Mouse (Mus musculus): Measurements from ENCODE around the gene 2310039H08Rik. TPM values are rescaled to one million over a fixed set of nuclear protein-coding genes. Genes with fewer than 3 reads are reported as not detected.

Gene 2310039H08Rik
- 113 and 120 TPM in 2 replicates for polyA plus RNA-seq (2012; rRNA removed)

DNA sequence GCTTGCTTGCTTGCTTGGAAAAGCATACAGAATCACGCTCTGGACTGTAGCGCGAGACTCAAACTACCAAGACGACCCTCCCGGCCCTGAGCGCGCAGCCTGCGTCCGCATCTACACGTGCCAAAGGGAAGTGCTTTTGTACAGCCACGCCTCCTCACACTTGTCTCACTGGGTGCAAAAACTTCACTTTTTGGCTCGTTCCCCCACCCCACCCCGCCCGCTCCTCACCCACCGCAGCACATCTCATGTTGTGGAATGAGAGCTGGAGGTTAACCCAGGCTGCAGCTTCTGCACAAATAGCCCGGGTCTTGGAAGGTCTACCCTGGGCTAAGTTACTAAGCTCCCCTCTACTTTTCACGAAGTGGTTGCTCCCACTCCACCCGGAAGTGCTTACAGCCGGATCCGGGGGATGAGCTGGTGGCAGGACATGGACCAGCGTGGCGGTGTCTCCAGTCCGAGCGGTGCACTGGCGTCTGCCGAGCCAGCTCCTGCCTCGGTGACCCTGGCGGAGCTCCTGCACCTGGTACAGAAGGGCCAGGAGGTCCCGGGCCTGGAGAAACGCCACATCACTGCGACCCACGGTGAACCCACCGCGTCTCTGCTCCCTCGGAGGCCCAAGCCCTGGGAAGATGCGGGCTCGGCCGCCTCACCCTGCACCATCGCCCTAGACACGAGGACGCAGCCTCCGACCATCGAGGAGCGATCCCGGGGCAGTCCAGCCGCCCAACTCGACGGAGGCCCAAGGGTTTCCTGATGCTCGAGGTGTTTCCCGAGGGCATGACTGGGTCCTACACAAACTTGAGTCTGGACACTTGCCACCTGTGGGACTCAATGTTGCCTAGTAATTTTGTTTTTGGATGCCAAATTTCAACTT lies at the start of gene 2310039H08Rik:
TSS of gene 2310039H08Rik (plus strand) at position 232 of the 874 bp plus-strand sequence.

DNA sequence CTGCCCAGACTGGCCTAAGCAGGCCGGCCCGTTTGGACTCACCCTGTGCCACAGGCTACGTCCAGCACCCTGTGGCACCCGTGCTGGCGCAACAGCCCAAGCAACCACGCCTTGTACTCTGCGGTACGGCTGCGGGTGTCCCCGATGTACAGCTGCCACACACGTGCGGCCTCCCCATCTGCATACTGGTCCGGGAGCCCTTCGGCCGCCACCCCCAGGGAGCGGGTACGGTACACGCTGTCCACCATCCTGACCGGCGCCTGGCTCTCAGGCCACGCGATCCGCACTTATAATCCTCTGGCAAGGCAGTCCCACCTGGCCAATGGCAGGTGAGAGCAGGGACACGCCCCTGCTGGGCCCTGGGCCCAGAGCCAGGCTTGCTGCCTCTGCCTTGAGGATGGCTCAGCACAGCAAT lies 43.5 kb upstream of the 2310039H08Rik start, which contains the start of gene Gnmt:
TSS of gene Gnmt (minus strand) at position 265 of the 415 bp plus-strand sequence.

DNA sequence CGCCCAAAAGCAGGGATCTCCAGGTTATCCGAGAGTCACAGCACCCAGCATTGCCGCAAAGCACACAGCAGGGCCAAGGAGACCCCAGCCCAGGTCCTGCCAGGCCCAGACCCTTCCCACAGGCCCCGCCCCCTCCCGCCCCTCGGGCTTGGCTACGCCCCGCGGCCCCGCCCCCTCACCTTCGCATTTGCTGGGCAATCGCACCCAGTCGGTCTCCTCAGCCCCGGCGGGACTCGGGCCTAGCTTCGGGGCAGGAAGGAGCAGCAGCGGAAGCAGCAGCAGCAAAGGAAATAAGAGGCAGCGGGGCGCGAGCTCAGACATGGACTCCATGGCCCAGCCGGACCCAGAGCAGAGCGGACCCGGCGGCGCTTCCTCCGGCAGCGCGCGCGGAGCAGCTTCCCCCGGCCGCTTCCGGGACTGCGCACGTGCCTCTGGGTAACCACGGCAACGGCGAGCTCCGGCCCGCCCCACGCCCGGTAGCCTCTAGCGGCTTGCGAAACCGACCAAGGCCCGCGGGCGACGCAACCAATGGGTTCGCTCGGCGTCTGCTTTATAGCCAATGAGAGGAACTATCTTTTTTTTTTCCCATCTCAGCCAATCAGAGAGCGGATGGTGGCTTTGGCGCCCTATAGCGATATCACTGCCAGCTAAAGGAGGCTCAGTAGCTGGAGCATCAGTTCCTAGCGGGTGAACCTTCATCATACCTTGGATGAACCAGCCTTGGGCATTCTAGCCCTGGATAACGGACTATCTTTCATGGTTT lies 20.5 kb upstream of the 2310039H08Rik start, which contains the start of gene Cnpy3:
TSS of gene Cnpy3 (minus strand) at position 421 of the 763 bp plus-strand sequence.

DNA sequence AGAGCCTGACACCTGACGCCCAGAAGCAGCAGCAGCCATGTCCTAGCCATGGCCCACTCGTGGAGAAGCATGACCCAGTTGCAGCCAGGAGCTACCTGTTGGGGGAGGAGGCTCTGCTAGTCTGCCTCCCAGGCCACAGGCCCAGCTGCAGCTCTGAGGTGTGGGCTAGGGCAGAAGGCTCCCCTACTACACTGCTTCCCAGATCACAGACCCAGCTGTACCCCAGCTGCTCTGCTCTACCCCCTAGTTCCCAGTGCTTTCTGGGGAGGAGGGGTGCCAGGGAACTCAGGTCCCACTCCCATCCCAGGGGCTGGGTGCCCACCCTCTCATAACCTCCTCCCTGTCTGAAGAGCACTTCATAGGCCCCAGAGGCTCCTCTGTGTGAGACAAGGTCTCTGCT lies 8.9 kb upstream of the 2310039H08Rik start, which contains the start of gene Ptcra:
TSS of gene Ptcra (minus strand) at position 169 of the 400 bp plus-strand sequence.

DNA sequence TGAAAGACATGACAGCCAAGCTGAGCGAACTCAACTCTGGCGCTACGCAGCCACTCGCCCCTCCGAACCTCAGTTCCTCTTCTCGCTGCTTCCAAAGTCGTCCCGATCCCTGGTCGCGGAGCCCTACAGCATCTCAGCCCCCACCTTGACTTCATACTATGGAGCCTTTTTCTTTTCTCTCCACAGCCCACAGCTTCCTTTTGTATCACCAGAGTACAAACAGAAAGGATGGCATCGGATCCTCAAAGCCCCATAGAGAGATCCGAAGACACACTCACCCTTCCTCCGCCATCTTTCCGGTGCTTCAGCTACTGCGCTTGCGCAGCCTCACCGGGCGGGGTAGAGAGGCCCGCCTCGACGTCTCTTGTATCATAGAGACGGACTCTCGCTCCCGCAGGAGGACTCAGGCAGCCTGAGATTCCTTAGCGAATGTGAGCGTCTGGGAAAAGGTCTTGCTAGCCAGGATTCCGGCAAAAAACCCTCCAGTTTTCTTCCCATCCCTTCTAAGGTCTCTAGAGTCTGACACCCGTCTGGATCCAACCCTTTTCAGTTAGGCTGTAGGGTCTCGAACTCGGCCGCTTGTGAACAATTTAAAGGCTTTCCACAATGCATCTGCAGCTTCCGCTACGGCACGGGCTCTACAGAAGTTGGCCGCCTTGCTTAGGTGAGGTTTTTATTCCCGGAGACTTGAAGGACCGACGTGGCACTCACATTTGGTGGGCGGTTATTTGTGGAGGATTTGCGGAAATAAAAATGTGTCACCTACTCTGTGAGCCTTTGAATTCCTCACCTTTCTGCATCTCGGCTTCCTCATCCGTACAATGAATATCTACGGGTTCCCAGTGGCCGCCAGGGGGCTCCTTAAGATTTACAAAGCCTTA lies 10.1 kb downstream of the 2310039H08Rik start, which contains the start of gene Rpl7l1:
TSS of gene Rpl7l1 (minus strand) at position 332 of the 881 bp plus-strand sequence.

Other genes starting within 250 kb of the 2310039H08Rik start
- 2.0 and 2.2 TPM in 2 replicates for gene Cul9, start 226.2 kb upstream of the 2310039H08Rik start, polyA plus RNA-seq (2012; rRNA removed)
- gene Srf, start 216.5 kb upstream of the 2310039H08Rik start, polyA plus RNA-seq (2012; rRNA removed) = 14.0 and 15.7 TPM in 2 replicates
- gene Ptk7, start 143.1 kb upstream of the 2310039H08Rik start, polyA plus RNA-seq (2012; rRNA removed) = 3.5 and 4.6 TPM in 2 replicates
- 12.9 and 13.6 TPM in 2 replicates for gene Klc4, start 126.6 kb upstream of the 2310039H08Rik start, polyA plus RNA-seq (2012; rRNA removed)
- gene Mrpl2, start 126.4 kb upstream of the 2310039H08Rik start, polyA plus RNA-seq (2012; rRNA removed) = 33.0 and 36.6 TPM in 2 replicates
- 11.3 and 14.8 TPM in 2 replicates for gene Cul7, start 122.3 kb upstream of the 2310039H08Rik start, polyA plus RNA-seq (2012; rRNA removed)
- gene Rrp36, start 98.3 kb upstream of the 2310039H08Rik start, polyA plus RNA-seq (2012; rRNA removed) = 19.6 and 20.9 TPM in 2 replicates
- 34.5 and 36.5 TPM in 2 replicates for gene Mea1, start 93.8 kb upstream of the 2310039H08Rik start, polyA plus RNA-seq (2012; rRNA removed)
- 33.1 and 33.8 TPM in 2 replicates for gene Klhdc3, start 91.7 kb upstream of the 2310039H08Rik start, polyA plus RNA-seq (2012; rRNA removed)
- 18.2 and 20.0 TPM in 2 replicates for gene Ppp2r5d, start 67.5 kb upstream of the 2310039H08Rik start, polyA plus RNA-seq (2012; rRNA removed)
- 16.1 and 19.7 TPM in 2 replicates for gene Pex6, start 61.2 kb upstream of the 2310039H08Rik start, polyA plus RNA-seq (2012; rRNA removed)
- gene Gnmt, start 43.5 kb upstream of the 2310039H08Rik start, polyA plus RNA-seq (2012; rRNA removed) = 352 and 359 TPM in 2 replicates
- gene Cnpy3, start 20.4 kb upstream of the 2310039H08Rik start, polyA plus RNA-seq (2012; rRNA removed) = 19.2 and 20.6 TPM in 2 replicates
- gene Ptcra, start 8.9 kb upstream of the 2310039H08Rik start, polyA plus RNA-seq (2012; rRNA removed) = 0.02 and 0.07 TPM in 2 replicates
- gene Rpl7l1, start 10.0 kb downstream of the 2310039H08Rik start, polyA plus RNA-seq (2012; rRNA removed) = 38.3 and 40.8 TPM in 2 replicates
- 2.2 and 2.3 TPM in 2 replicates for gene Bicral, start 85.8 kb downstream of the 2310039H08Rik start, polyA plus RNA-seq (2012; rRNA removed)
- 9.9 and 10.6 TPM in 2 replicates for gene Tbcc, start 118.0 kb downstream of the 2310039H08Rik start, polyA plus RNA-seq (2012; rRNA removed)
- not detected in 2 replicates for gene Prph2, start 137.8 kb downstream of the 2310039H08Rik start, polyA plus RNA-seq (2012; rRNA removed)
- 11.8 and 14.9 TPM in 2 replicates for gene Ubr2, start 237.9 kb downstream of the 2310039H08Rik start, polyA plus RNA-seq (2012; rRNA removed)

Data from liver, embryonic 18 days (tissue).